Mouse (Mus musculus): ENCODE measurements around the gene Plac9a.
"Not testable (repeated sequence)": the region's sequence is repeated elsewhere in the genome, so short reads cannot be mapped to it uniquely, and the experiment has no call there.

- TF ChIP-seq CTCF (IDR thresholded peaks at IDR 0.05; ENCODE audit: low read depth, low read length); POLR2A (IDR thresholded peaks at IDR 0.05; ENCODE audit: extremely low read depth, insufficient read depth, low read length): not testable (repeated sequence)
Observed at GRCm38 (mm10) chr14:25894566-25894965, 8.3 kb downstream of the Plac9a start.
